Mouse (Mus musculus): ENCODE results near the gene Ddah1. TPM values are rescaled to one million over a fixed set of nuclear protein-coding genes. Genes with fewer than 3 reads are reported as not detected.

Gene Ddah1
- total and polyA plus RNA-seq, 2 experiments from 2014 or later: 8.1 to 12.4 TPM

DNA sequence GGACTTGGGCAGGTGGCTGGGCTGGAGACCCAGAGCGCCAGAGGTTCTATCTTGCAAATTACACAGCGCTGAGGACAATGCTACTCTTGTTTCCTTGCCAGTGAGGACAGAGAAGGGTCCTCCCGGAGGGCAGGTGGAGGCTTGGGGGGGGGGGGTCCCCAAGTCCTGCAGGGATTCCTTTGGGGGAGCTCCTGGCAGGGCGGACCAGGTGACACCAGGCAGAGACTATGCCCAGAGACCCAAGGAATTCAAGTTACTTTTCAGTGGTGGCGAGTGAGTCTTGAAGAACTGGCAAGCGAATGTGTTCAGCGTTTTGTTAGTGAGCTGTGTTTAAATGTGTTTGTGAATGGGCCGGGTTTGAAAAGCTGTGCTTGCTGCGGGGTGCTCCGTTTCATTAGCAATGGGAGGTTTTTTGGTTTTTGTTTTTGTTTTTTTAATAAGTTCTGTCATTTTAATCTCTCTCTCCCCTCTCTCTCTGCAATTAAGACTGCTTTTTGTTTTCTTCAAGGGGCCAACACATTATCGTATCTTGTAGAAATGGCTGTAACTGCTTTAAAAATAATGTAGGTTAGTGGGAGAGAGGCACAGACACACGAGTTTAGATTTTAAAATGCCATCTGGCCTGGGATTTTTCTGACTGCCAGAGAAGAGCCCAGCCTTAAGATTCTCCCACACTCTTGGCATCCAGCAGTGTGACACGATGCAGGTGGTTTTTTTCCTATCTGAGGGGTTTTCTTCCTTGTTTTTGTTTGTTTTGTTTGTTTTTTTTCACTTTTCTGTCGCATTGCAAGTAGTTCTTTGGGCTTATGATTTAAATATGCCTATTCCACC, 1.1 kb downstream of the Ddah1 start:
- peak overlapping the region; percentile 56; the same call in 1 of the 2 replicates for H3K9ac ChIP-seq (replicated peaks; ENCODE audit: low read depth, low read length)
- no peak overlapping the region for H3K27ac ChIP-seq (ENCODE audit: low read depth)

GRCm38 (mm10) chr3:145760547-145760946, 2.1 kb downstream of the Ddah1 start:
- no peaks in the 10 kb centered on the region for H3K9me3 ChIP-seq (replicated peaks; ENCODE audit: control insufficient read depth, low read length)
- TF ChIP-seq EP300 (IDR thresholded peaks at IDR 0.05; ENCODE audit: low read depth) (no peak), CTCF (IDR thresholded peaks at IDR 0.05; ENCODE audit: low read depth) (no peak)
- WGBS: 97% methylated on average over 3 of the region's 3 CpGs

More for the DNA sequence above, 1.1 kb downstream of the Ddah1 start:
- no peak for TF ChIP-seq EP300 (IDR thresholded peaks at IDR 0.05; ENCODE audit: low read depth)
- no peak for TF ChIP-seq CTCF (IDR thresholded peaks at IDR 0.05; ENCODE audit: low read depth)
- DNase-seq (ENCODE audit: low spot score): no peak
- Histone ChIP-seq H3K27me3 (ENCODE audit: control insufficient read depth, insufficient read depth, low read length) (peaks cover 16% of the 10 kb centered on the region; the same call in 1 of the 2 replicates), H3K9me3 (replicated peaks; ENCODE audit: control insufficient read depth, low read length) (no peaks in the 10 kb centered on the region), H3K4me2 (ENCODE audit: low read depth, low read length) (peak overlapping the region; percentile 88), H3K36me3 (replicated peaks; ENCODE audit: control insufficient read depth, insufficient read depth, low read length) (no peaks in the 10 kb centered on the region), H3K4me3 (ENCODE audit: low read depth, low read length) (peak overlapping the region; percentile 58), H3K4me1 (ENCODE audit: control insufficient read depth, insufficient read depth) (peaks cover 20% of the 10 kb centered on the region)
- no peak; the same call in 1 of the 2 replicates for ATAC-seq (ENCODE audit: insufficient read depth, low read depth)
- 35% methylated on average over 14 of the region's 14 CpGs for WGBS

GRCm38 (mm10) chr3:145761501-145762170, 3.2 kb downstream of the Ddah1 start:
- Histone ChIP-seq H3K9me3 (replicated peaks; ENCODE audit: control insufficient read depth, low read length) (no peaks in the 10 kb centered on the region), H3K4me2 (ENCODE audit: low read depth, low read length) (no peak overlapping the region), H3K36me3 (replicated peaks; ENCODE audit: control insufficient read depth, insufficient read depth, low read length) (no peaks in the 10 kb centered on the region), H3K4me1 (ENCODE audit: control insufficient read depth, insufficient read depth) (peaks cover 20% of the 10 kb centered on the region), H3K9ac (replicated peaks; ENCODE audit: low read depth, low read length) (no peak overlapping the region), H3K27ac (ENCODE audit: low read depth) (no peak overlapping the region), H3K27me3 (ENCODE audit: control insufficient read depth, insufficient read depth, low read length) (peaks cover 16% of the 10 kb centered on the region; the same call in 1 of the 2 replicates), H3K4me3 (ENCODE audit: low read depth, low read length) (no peak overlapping the region)
- ATAC-seq (ENCODE audit: insufficient read depth, low read depth) (no peak), DNase-seq (ENCODE audit: low spot score) (no peak)
- TF ChIP-seq CTCF (IDR thresholded peaks at IDR 0.05; ENCODE audit: low read depth) (no peak), EP300 (IDR thresholded peaks at IDR 0.05; ENCODE audit: low read depth) (no peak)
- WGBS: 65% methylated on average over 3 of the region's 3 CpGs

More at GRCm38 (mm10) chr3:145760547-145760946, 2.1 kb downstream of the Ddah1 start:
- no peak for DNase-seq (ENCODE audit: low spot score)
- H3K4me2 ChIP-seq (ENCODE audit: low read depth, low read length): no peak overlapping the region
- H3K27ac ChIP-seq (ENCODE audit: low read depth): no peak overlapping the region
- peaks cover 16% of the 10 kb centered on the region; the same call in 1 of the 2 replicates for H3K27me3 ChIP-seq (ENCODE audit: control insufficient read depth, insufficient read depth, low read length)
- H3K36me3 ChIP-seq (replicated peaks; ENCODE audit: control insufficient read depth, insufficient read depth, low read length): no peaks in the 10 kb centered on the region
- no peak overlapping the region for H3K9ac ChIP-seq (replicated peaks; ENCODE audit: low read depth, low read length)
- H3K4me1 ChIP-seq (ENCODE audit: control insufficient read depth, insufficient read depth): peaks cover 20% of the 10 kb centered on the region
- no peak overlapping the region for H3K4me3 ChIP-seq (ENCODE audit: low read depth, low read length)
- no peak for ATAC-seq (ENCODE audit: insufficient read depth, low read depth)

DNA sequence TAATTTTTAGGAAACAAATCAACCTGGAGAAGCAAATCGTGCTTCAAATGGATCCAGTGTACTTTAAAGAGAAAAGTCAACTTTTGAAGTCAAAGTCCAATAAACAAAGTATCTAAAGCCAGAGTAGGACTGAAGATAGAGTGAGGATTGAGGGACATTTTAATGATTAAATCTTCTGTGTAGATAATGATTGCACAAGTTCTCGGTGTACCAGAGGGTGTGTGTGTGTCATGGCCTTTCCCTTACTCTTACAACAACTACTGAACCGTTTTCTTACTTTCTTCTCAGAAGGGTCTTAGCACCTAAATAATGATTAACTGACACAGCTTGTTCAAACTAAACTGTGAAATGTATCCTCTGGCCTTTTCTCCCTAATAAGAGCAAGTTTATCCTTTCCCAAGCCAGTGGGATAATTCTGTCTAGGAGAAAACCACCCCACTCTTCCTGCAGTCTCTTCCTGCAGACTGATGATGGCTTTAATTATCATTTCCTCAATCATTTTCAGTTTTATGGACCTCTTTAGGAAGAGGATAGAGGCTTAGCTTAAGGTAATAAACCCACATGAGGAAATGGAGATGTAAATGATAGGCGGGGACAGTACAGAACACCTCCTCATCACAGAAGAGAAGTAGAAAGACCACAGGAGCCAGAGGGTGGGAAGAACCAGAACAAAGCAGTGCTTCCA, 4.6 kb downstream of the Ddah1 start:
- Histone ChIP-seq H3K9ac (replicated peaks; ENCODE audit: low read depth, low read length) (no peak overlapping the region), H3K9me3 (replicated peaks; ENCODE audit: control insufficient read depth, low read length) (no peaks in the 10 kb centered on the region), H3K4me3 (ENCODE audit: low read depth, low read length) (no peak overlapping the region), H3K4me1 (ENCODE audit: control insufficient read depth, insufficient read depth) (peaks cover 15% of the 10 kb centered on the region), H3K27me3 (ENCODE audit: control insufficient read depth, insufficient read depth, low read length) (peaks cover 2% of the 10 kb centered on the region; the same call in 1 of the 2 replicates), H3K36me3 (replicated peaks; ENCODE audit: control insufficient read depth, insufficient read depth, low read length) (no peaks in the 10 kb centered on the region), H3K27ac (ENCODE audit: low read depth) (no peak overlapping the region), H3K4me2 (ENCODE audit: low read depth, low read length) (no peak overlapping the region)
- WGBS: 78% methylated on average over 4 of the region's 4 CpGs
- TF ChIP-seq CTCF (IDR thresholded peaks at IDR 0.05; ENCODE audit: low read depth) (no peak), EP300 (IDR thresholded peaks at IDR 0.05; ENCODE audit: low read depth) (no peak)
- no peak for ATAC-seq (ENCODE audit: insufficient read depth, low read depth)
- no peak for DNase-seq (ENCODE audit: low spot score)

- H3K4me3 ChIP-seq (ENCODE audit: low read depth, low read length): no peak overlapping the region
- ATAC-seq (ENCODE audit: insufficient read depth, low read depth) (no peak), DNase-seq (ENCODE audit: low spot score) (no peak)
- no peaks in the 10 kb centered on the region for H3K36me3 ChIP-seq (replicated peaks; ENCODE audit: control insufficient read depth, insufficient read depth, low read length)
- no peak for TF ChIP-seq CTCF (IDR thresholded peaks at IDR 0.05; ENCODE audit: low read depth)
- no peak overlapping the region for H3K27ac ChIP-seq (ENCODE audit: low read depth)
- 93% methylated on average over 3 of the region's 3 CpGs for WGBS
- H3K27me3 ChIP-seq (ENCODE audit: control insufficient read depth, insufficient read depth, low read length): no peaks in the 10 kb centered on the region
- H3K9ac ChIP-seq (replicated peaks; ENCODE audit: low read depth, low read length): no peak overlapping the region
- no peaks in the 10 kb centered on the region for H3K9me3 ChIP-seq (replicated peaks; ENCODE audit: control insufficient read depth, low read length)
- no peak overlapping the region for H3K4me2 ChIP-seq (ENCODE audit: low read depth, low read length)
- H3K4me1 ChIP-seq (ENCODE audit: control insufficient read depth, insufficient read depth): peaks cover 12% of the 10 kb centered on the region; the same call in 1 of the 2 replicates
These were observed 5.1 kb downstream of the Ddah1 start for GRCm38 (mm10) chr3:145763642-145763972.

Measured in heart, postnatal 0 days (tissue).